Mouse (Mus musculus) megakaryocyte, adult 5-6 weeks (primary cell): ENCODE measurements around the gene Scarb1. TPM values are rescaled to one million over a fixed set of nuclear protein-coding genes. Genes with fewer than 3 reads are reported as not detected.

Experiments
- ATAC-seq: 2 replicates; pipeline ENCODE4 v1.8.0; 2016; ENCODE audit warnings: mild to moderate bottlenecking, inconsistent platforms; ENCODE audit not compliant: poor library complexity, severe bottlenecking
- total RNA-seq, 2 experiments: library from RNA; stranded (forward) in 1 of 2; stranded (reverse) in 1 of 2; fragments of 153-499, 151-499 nt in 1 of 2; fragments of 221-1000, 200-1000 nt in 1 of 2; gene quantifications; 2 replicates each; pipeline versions ENCODE4 v1.2.3 to v1.2.4; 2015 to 2017

The Scarb1 gene
- total RNA-seq, 2 experiments from 2014 or later, result 86.3 to 92.9 TPM

DNA sequence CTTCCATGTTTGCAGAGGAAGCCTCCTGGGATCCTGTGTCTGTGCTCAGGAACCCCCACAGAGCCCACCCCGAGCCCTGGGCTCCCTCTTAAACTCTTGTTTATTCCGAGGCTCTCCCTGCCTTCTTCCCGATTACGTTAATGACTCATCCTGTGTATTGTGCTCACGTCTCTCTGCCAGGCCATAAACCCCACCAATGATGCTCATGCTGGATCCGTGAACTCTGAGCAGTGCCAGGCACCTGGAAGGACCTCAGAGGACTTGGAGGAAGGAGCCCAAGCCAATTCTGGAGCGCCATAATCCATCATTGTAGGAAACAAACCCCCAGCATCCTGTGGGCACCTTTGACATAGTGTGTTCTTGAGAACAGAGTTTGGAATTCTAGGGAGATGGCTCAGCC, 31.7 kb downstream of the Scarb1 start:
- no peak for ATAC-seq

GRCm38 (mm10) chr5:125306824-125307223, 34.1 kb downstream of the Scarb1 start:
- no peak for ATAC-seq

DNA sequence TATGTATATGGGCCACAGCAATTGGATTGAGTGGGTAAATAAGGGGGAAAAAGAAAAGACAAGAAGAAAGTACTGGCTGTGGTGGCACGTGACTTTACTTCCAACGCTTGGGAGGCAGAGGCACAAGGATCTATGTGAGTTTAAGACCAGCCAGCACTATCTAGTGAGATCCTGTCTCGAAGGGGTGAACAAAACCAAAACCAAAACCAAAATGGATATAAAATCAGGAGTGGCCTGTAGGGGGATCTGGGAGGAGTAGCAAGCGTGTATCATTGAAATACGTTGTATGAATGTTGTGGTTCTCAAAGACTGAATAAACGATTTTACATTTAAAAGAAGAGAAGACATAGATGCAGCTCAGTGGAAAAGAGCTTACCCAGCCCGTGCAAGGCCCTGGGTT, 34.5 kb downstream of the Scarb1 start:
- ATAC-seq, result no peak

- ATAC-seq, result no peak
These were observed 35.4 kb downstream of the Scarb1 start for GRCm38 (mm10) chr5:125305229-125306081.

DNA sequence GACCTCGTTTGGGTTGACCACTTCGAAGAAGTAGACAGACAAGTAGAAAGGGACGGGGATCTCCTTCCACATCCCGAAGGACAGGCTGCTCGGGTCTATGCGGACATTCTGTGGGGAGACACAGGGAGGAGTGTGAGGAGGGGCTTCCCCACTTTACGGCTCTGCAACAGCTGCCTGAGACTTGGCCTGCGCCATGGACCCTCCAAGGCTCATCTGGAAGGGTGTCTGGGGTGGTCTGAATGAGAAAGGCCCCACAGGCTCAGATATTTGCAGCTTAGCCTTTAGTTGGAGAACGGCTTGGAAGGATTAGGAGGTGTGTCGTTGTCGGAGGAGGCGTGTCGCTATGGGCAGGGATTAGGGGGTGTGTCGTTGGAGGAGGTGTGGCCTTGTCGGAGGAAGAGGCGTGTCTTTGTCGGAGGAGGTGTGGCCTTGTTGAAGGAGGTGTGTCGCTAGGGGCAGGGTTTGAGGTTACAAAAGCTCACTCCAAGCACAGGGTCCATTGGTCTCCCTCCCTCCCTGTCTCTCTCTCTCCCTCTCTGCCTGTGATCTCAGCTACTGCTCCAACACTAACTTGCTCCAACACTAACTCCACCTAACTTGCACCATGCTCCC, 36.5 kb downstream of the Scarb1 start:
- ATAC-seq, result no peak

DNA sequence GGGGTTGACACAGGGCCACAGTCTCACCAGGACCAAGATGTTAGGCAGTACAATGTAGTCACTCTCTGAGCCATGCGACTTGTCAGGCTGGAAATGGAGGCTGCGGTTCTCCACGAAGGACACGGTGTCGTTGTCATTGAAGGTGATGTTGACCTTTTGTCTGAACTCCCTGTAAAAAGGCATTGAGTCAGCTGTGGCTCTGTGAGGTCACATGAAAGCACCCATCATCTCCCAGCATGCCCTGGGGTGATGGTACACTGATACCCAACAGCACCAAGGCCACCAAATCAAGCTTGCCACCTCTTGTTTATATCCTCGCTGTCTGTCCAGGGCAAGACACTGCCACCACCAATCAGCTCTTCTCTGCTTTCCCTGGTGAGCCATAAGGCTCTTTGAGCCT, 37.8 kb downstream of the Scarb1 start:
- no peak for ATAC-seq

GRCm38 (mm10) chr5:125298234-125298633, 42.7 kb downstream of the Scarb1 start:
- ATAC-seq, result no peak

DNA sequence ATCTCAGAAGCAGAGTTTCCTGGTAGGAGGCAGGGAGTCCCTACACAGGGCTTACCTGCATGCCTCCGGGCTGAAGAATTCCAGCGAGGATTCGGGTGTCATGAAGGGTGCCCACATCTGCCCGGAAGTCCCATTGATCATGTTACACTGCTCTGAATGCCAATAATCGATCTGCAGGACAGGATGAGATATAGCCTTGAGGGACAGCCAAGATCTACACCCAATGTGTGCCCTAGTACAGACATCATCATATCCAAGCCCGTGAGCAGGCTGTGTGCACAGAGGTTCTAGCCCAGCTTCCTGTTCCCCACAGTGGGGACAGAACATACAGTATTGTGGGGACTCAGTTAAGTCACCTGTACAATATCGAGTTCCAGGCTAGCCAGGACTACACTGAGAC, 43.7 kb downstream of the Scarb1 start:
- no peak for ATAC-seq

DNA sequence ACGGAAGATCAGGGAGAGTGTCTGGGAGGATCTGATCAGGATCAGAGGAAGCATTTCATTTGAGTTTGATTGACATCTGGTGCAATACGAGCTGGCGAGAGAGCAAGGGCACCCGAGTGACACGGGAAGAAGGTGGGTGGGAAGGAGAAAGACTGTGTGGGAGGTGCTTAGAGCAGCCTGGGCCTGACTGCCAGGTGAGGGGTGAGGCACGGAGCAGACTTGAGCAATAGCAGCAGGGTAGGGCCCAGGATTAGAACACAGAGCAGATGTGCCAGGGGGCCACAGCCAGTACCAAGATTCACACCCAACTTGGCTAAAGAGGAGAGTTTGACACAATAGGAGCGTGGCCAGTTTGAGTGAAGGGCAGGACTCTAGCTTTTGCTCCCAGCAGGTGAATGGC, 47.9 kb downstream of the Scarb1 start:
- ATAC-seq, result no peak

DNA sequence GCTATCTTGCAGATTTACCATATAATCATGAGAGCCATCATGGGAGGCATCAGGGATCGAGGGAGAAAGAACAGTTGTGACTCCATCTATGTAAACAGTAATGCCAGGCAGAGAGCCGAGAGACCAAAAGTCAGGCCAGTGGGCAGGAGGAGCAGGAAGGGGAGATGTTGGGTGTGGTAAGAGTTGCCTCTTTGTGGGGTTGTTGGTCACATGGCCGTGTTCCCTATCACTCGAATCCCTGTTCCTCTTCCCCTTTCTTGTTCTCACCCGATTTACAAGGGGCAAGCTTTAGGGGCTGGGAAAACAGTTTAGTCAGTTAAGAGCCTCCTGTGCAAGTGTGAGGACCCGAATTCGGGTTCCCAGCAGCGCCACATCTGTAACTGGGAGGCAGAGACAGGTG, 49.0 kb downstream of the Scarb1 start:
- peak; percentile 90 for ATAC-seq

DNA sequence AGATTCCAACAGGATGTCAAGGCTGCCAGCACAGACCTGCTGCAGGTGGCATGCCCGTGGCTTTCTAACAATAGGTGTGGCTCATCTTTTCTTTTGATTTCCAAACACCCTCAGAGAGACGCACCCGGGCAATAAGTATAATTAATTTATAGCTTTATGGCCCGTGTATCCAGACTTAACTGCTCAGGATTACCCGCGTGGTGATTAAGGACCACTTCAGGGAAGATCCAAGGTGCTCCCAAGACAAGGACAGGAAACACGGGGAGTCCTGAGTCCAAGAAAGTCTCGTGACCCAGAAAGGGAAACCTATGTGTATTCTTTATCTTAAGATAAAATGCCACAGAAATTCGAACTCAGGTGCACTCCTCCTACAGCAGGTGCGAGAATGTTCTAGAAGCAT, 49.5 kb downstream of the Scarb1 start:
- no peak for ATAC-seq

- no peak for ATAC-seq
These were observed 53.7 kb downstream of the Scarb1 start for GRCm38 (mm10) chr5:125287053-125287655.

GRCm38 (mm10) chr5:125286090-125286489, 54.8 kb downstream of the Scarb1 start:
- no peak for ATAC-seq

DNA sequence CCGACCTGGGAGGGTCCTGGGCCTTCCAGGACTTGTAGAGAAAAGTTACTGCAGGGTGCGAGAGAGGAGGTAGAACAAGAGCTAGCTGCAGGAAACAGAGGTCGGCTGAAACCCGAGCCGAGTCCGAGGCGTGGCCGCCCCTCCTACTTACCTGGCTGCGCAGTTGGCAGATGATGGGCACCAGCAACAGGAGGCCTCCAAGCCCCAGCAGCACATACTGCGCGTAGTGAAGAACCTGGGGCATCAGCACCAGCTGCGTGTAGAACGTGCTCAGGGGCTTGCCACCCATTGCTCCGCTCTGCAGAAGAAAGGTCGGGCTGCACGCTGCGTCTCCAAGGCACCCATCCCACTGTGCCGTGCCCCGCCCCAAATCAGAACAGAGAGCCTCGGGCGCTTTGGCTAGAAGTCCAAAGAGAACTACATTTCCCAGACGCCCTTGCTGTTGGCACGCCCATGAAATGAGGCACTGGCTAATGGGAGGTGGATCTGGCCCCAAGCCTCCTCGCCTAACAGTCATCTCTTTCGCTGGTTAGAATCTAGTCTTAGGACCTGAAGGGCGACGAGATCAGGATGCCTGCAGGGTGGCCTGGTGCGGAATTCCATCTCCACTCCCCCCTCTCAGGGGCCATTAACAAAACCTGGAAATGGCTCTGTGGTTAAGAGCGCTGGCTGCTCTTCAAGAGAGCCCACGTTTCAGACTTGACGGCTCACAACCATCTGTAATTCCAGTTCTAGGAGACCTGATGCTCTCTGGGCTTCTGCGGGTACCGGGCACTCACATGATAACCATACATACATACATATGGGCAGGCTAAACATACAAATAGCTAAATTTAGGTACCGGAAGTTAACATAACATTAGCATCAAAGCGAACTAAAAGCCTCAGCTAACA, 56.9 kb downstream of the Scarb1 start:
- no peak for ATAC-seq

- ATAC-seq, result no peak
These were observed 61.7 kb downstream of the Scarb1 start for GRCm38 (mm10) chr5:125279216-125279615.

GRCm38 (mm10) chr5:125278314-125278713, 62.6 kb downstream of the Scarb1 start:
- ATAC-seq, result 0 out of 2 replicates have a peak, but pooled peaks have one; percentile 24

GRCm38 (mm10) chr5:125277313-125277712, 63.6 kb downstream of the Scarb1 start:
- no peak for ATAC-seq

DNA sequence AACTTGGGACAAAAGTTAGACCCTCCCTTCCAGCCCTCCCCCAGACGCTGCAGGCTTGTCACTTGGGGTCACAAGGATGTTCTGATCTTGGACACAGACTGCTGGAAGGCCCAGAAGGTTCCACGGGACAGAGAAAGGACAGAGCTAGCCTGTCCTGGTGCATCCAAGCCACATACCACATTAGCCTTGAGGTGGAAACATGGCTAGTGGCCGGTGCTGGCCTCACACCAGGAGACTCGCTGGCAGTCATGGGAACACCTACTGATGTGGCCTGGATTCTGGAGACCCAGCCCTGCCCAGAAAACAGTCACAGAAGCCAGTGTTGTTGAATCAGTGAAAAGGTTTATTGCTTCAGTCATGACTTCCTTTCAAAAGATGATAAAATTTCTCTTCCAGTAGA, 64.1 kb downstream of the Scarb1 start:
- no peak for ATAC-seq

- no peak for ATAC-seq
These were observed 65.6 kb downstream of the Scarb1 start for GRCm38 (mm10) chr5:125275315-125275714.

DNA sequence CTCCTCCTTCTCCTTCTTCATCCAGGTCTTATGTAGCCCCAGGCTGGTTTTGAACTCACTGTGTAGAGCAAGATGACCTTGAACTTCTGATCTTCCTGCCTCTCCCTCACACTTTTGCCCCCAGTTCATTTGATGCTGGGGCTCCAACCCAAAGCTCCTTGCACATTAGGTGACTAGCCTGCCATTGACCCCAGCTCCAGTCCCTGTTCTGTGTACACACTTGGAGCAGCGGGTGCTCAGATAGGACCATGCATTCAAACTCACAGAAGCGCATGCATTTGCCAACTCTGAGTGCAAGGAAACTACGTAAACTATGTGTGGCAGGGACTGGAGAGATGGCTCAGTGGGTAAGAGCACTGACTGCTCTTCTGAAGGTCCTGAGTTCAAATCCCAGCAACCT, 66.1 kb downstream of the Scarb1 start:
- ATAC-seq, result no peak

DNA sequence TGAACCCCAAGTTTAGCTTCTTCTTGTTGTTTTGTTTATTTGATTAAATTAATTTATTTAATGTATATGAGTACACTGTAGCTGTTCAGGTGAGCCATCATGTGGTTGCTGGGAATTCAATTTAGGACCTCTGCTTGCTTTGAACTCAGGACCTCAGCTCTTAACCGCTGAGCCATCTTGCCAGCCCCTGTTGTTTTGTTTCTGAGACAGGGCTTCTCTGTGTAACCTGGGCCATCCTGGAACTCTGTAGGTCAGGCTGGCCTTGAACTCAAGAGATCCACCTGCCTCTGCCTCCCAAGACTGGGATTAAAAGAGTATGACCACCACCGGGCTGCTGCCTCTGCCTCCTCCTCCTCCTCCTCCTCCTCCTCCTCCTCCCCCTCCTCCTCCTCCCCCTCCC, 66.7 kb downstream of the Scarb1 start:
- no peak for ATAC-seq
